Mouse (Mus musculus): ENCODE results near the gene Kcnd3.

GRCm38 (mm10) chr3:105406036-105406435, 46.1 kb upstream of the Kcnd3 start:
- TF ChIP-seq GATA1 (IDR thresholded peaks at IDR 0.05; ENCODE audit: borderline replicate concordance, low read length) (no peak), FLI1 (IDR thresholded peaks at IDR 0.05; ENCODE audit: low read length) (no peak)

All from megakaryocyte, embryonic 14.5 days (primary cell).